Mouse (Mus musculus): ENCODE measurements at regions not wholly inside any gene's neighbourhood (a gene's known extent, or its start where the extent isn't known, plus 50 kb on each side); places are given as distances from the start of the nearest gene placed in this dataset.

GRCm38 (mm10) chr10:111669658-111670057 is 163.6 kb downstream of the Phlda1 start:
- Histone ChIP-seq H3K4me2 (replicated peaks; ENCODE audit: low read depth, low read length) (no peak overlapping the region), H3K27me3 (replicated peaks; ENCODE audit: insufficient read depth, low read length) (no peaks in the 10 kb centered on the region), H3K9me3 (ENCODE audit: low read length) (no peaks in the 10 kb centered on the region), H3K36me3 (ENCODE audit: insufficient read depth, low read length) (no peaks in the 10 kb centered on the region), H3K9ac (replicated peaks; ENCODE audit: low read depth) (no peak overlapping the region), H3K4me1 (ENCODE audit: insufficient read depth, low read depth, low read length) (peaks cover 25% of the 10 kb centered on the region), H3K4me3 (ENCODE audit: low read depth, low read length) (no peak overlapping the region), H3K27ac (ENCODE audit: low read length) (no peak overlapping the region)
- TF ChIP-seq EP300 (IDR thresholded peaks at IDR 0.05): peak; percentile 90
- TF ChIP-seq CTCF (IDR thresholded peaks at IDR 0.05): no peak
- DNase-seq (ENCODE audit: low spot score): peak; percentile 87
- 62% methylated on average over 6 of the region's 6 CpGs for WGBS
- peak; percentile 58 for ATAC-seq

- 65% methylated on average over 14 of the region's 14 CpGs for WGBS
- Histone ChIP-seq H3K36me3 (ENCODE audit: insufficient read depth, low read length) (no peaks in the 10 kb centered on the region), H3K4me1 (ENCODE audit: insufficient read depth, low read depth, low read length) (peaks cover 25% of the 10 kb centered on the region), H3K9me3 (ENCODE audit: low read length) (no peaks in the 10 kb centered on the region), H3K27me3 (replicated peaks; ENCODE audit: insufficient read depth, low read length) (no peaks in the 10 kb centered on the region), H3K4me3 (ENCODE audit: low read depth, low read length) (no peak overlapping the region), H3K9ac (replicated peaks; ENCODE audit: low read depth) (no peak overlapping the region), H3K27ac (ENCODE audit: low read length) (0 out of 2 replicates have a peak overlapping the region, but pooled peaks have one; percentile 48), H3K4me2 (replicated peaks; ENCODE audit: low read depth, low read length) (no peak overlapping the region)
- TF ChIP-seq EP300 (IDR thresholded peaks at IDR 0.05) (no peak), CTCF (IDR thresholded peaks at IDR 0.05) (no peak)
- DNase-seq (ENCODE audit: low spot score) (peak; percentile 22), ATAC-seq (peak; percentile 9; the same call in 1 of the 2 replicates)
Observed at GRCm38 (mm10) chr10:111670666-111671065, 164.6 kb downstream of the Phlda1 start.

GRCm38 (mm10) chr10:111672454-111673316 is 166.6 kb downstream of the Phlda1 start:
- no peaks in the 10 kb centered on the region for H3K36me3 ChIP-seq (ENCODE audit: insufficient read depth, low read length)
- no peaks in the 10 kb centered on the region for H3K27me3 ChIP-seq (replicated peaks; ENCODE audit: insufficient read depth, low read length)
- DNase-seq (ENCODE audit: low spot score): peak; percentile 98
- TF ChIP-seq CTCF (IDR thresholded peaks at IDR 0.05): no peak
- TF ChIP-seq EP300 (IDR thresholded peaks at IDR 0.05): peak; percentile 100
- H3K9ac ChIP-seq (replicated peaks; ENCODE audit: low read depth): no peak overlapping the region
- no peak overlapping the region for H3K4me3 ChIP-seq (ENCODE audit: low read depth, low read length)
- H3K4me2 ChIP-seq (replicated peaks; ENCODE audit: low read depth, low read length): no peak overlapping the region
- H3K4me1 ChIP-seq (ENCODE audit: insufficient read depth, low read depth, low read length): peaks cover 29% of the 10 kb centered on the region
- H3K9me3 ChIP-seq (ENCODE audit: low read length): no peaks in the 10 kb centered on the region
- peak; percentile 97 for ATAC-seq
- H3K27ac ChIP-seq (ENCODE audit: low read length): peak overlapping the region; percentile 74
- 8% methylated on average over 12 of the region's 12 CpGs for WGBS

- H3K27me3 ChIP-seq (replicated peaks; ENCODE audit: insufficient read depth, low read length): no peaks in the 10 kb centered on the region
- H3K9me3 ChIP-seq (ENCODE audit: low read length): no peaks in the 10 kb centered on the region
- 0 out of 2 replicates have a peak, but pooled peaks have one; percentile 5 for ATAC-seq
- peak overlapping the region; percentile 62 for H3K27ac ChIP-seq (ENCODE audit: low read length)
- TF ChIP-seq EP300 (IDR thresholded peaks at IDR 0.05) (no peak), CTCF (IDR thresholded peaks at IDR 0.05) (no peak)
- DNase-seq (ENCODE audit: low spot score): peak; percentile 32
- H3K4me1 ChIP-seq (ENCODE audit: insufficient read depth, low read depth, low read length): peaks cover 29% of the 10 kb centered on the region
- no peak overlapping the region for H3K9ac ChIP-seq (replicated peaks; ENCODE audit: low read depth)
- H3K4me3 ChIP-seq (ENCODE audit: low read depth, low read length): no peak overlapping the region
- no peak overlapping the region for H3K4me2 ChIP-seq (replicated peaks; ENCODE audit: low read depth, low read length)
- no peaks in the 10 kb centered on the region for H3K36me3 ChIP-seq (ENCODE audit: insufficient read depth, low read length)
Observed at GRCm38 (mm10) chr10:111673317-111673610, 167.2 kb downstream of the Phlda1 start.

- 4% methylated on average over 4 of the region's 4 CpGs for WGBS
- no peak overlapping the region for H3K4me2 ChIP-seq (replicated peaks; ENCODE audit: low read depth, low read length)
- DNase-seq (ENCODE audit: low spot score): peak; percentile 61
- H3K9me3 ChIP-seq (ENCODE audit: low read length): no peaks in the 10 kb centered on the region
- H3K36me3 ChIP-seq (ENCODE audit: insufficient read depth, low read length): no peaks in the 10 kb centered on the region
- no peak for TF ChIP-seq CTCF (IDR thresholded peaks at IDR 0.05)
- 0 out of 2 replicates have a peak, but pooled peaks have one; percentile 29 for TF ChIP-seq EP300 (IDR thresholded peaks at IDR 0.05)
- peaks cover 29% of the 10 kb centered on the region for H3K4me1 ChIP-seq (ENCODE audit: insufficient read depth, low read depth, low read length)
- H3K4me3 ChIP-seq (ENCODE audit: low read depth, low read length): no peak overlapping the region
- H3K27me3 ChIP-seq (replicated peaks; ENCODE audit: insufficient read depth, low read length): no peaks in the 10 kb centered on the region
- ATAC-seq: no peak
- H3K27ac ChIP-seq (ENCODE audit: low read length): no peak overlapping the region
- no peak overlapping the region for H3K9ac ChIP-seq (replicated peaks; ENCODE audit: low read depth)
Observed at GRCm38 (mm10) chr10:111676255-111676654, 170.2 kb downstream of the Phlda1 start.

DNA sequence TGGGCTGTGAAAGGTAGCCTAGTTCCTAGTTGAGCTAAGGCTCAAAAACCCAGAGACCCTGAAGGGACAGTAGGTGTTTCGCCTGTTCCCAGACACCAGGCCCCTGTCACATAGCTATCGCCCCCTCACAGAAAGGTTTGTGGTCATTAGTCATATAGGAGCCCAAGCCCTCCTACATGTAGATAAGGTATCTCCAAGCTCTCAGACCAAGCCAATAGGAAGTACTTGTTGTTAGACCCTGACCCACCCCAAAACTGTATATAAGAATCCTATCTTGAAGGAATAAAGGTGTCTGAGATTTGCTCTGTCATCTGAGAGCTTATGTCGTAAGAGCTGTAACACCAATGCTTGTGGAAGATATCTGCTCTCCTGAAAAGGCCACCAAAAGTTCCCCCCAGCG is 174.8 kb downstream of the Phlda1 start:
- TF ChIP-seq CTCF (IDR thresholded peaks at IDR 0.05): no peak
- TF ChIP-seq EP300 (IDR thresholded peaks at IDR 0.05): no peak
- H3K36me3 ChIP-seq (ENCODE audit: insufficient read depth, low read length): no peaks in the 10 kb centered on the region
- no peak overlapping the region for H3K4me3 ChIP-seq (ENCODE audit: low read depth, low read length)
- no peaks in the 10 kb centered on the region for H3K9me3 ChIP-seq (ENCODE audit: low read length)
- H3K4me2 ChIP-seq (replicated peaks; ENCODE audit: low read depth, low read length): no peak overlapping the region
- no peak overlapping the region for H3K27ac ChIP-seq (ENCODE audit: low read length)
- WGBS: 90% methylated on average over 4 of the region's 4 CpGs
- H3K9ac ChIP-seq (replicated peaks; ENCODE audit: low read depth): no peak overlapping the region
- no peak for ATAC-seq
- H3K4me1 ChIP-seq (ENCODE audit: insufficient read depth, low read depth, low read length): peaks cover 4% of the 10 kb centered on the region; the same call in 1 of the 2 replicates
- no peaks in the 10 kb centered on the region for H3K27me3 ChIP-seq (replicated peaks; ENCODE audit: insufficient read depth, low read length)
- DNase-seq (ENCODE audit: low spot score): no peak

Measured in lung, postnatal 0 days (tissue).